Comparison of ENCODE assay signal across 13 mouse cellular contexts in genomic region chr7:128206152-128206551, GRCm38 (mm10). TPM values are rescaled to one million over a fixed set of nuclear protein-coding genes. Genes with fewer than 3 reads are reported as not detected.
DNase-seq lines count a peak whose midpoint lies in the region; ATAC-seq and TF ChIP-seq lines count a peak whose summit lies in the region.
"Had no signal": no experiment of that assay in that cellular context is flagged by ENCODE, and none has a peak within 500 bp of the region (broad histone marks: within the 10 kb centered on the region; RNA-seq: fewer than 3 reads in every experiment).

TSS of gene Cox6a2 (minus strand) at chr7:128206387.

- H3K4me3 ChIP-seq in limb, embryonic 14.5 days (replicated peaks; ENCODE audit: low read length) = no peak within 1 kb of the TSS
- H3K4me3 ChIP-seq: forebrain, embryonic 12.5 days; layer of hippocampus, adult 2 months; liver, embryonic 15.5 days had no signal

- peak in 1 of 2 experiments; percentile 16 for DNase-seq in left cerebral cortex, postnatal 14 days (ENCODE audit: low spot score in 2 of 2)
- no peak for DNase-seq in left cerebral cortex, postnatal 4 days
- DNase-seq in brain, adult 2 months (ENCODE audit: low read depth, low spot score) = peak; percentile 37
- DNase-seq in heart, adult 8-10 months (ENCODE audit: low spot score) = peak; percentile 62
- no peak for DNase-seq in limb, embryonic 14.5 days (ENCODE audit: low spot score)
- no peak for DNase-seq in right cerebral cortex, postnatal 36 days (ENCODE audit: low spot score in 2 of 2)
- no peak for DNase-seq in layer of hippocampus, postnatal 36 days
- no peak for DNase-seq in urinary bladder, postnatal 25 days (ENCODE audit: low spot score)

- H3K27ac ChIP-seq in limb, embryonic 14.5 days (replicated peaks; ENCODE audit: low read depth, low read length) = no peak within 1 kb of the TSS
- H3K27ac ChIP-seq: forebrain, embryonic 12.5 days; layer of hippocampus, adult 2 months; liver, embryonic 15.5 days had no signal

- WGBS in limb, embryonic 14.5 days = 84% methylated on average over 6 of the region's 6 CpGs

- no peak for ATAC-seq in limb, embryonic 14.5 days (ENCODE audit: low FRiP score, low read depth)
- ATAC-seq: hindbrain, embryonic 16.5 days; midbrain, embryonic 16.5 days had no signal

- H3K36me3 ChIP-seq in limb, embryonic 14.5 days (ENCODE audit: control insufficient read depth, insufficient read depth, low read length) = no peaks in the 10 kb centered on the region
- H3K36me3 ChIP-seq: forebrain, embryonic 12.5 days; liver, embryonic 15.5 days had no signal

- no peaks in the 10 kb centered on the region for H3K27me3 ChIP-seq in limb, embryonic 14.5 days (ENCODE audit: control insufficient read depth, insufficient read depth, low read length)
- H3K27me3 ChIP-seq: forebrain, embryonic 12.5 days; liver, embryonic 15.5 days had no signal

- no peak within 1 kb of the TSS for H3K4me2 ChIP-seq in limb, embryonic 14.5 days (replicated peaks; ENCODE audit: low read depth, low read length, severe bottlenecking)
- H3K4me2 ChIP-seq: forebrain, embryonic 12.5 days; liver, embryonic 15.5 days had no signal

- TF ChIP-seq POLR2A in limb, embryonic 14.5 days (IDR thresholded peaks at IDR 0.05; ENCODE audit: borderline replicate concordance, extremely low read depth, insufficient read depth, insufficient read length) = no peak

- no peak within 1 kb of the TSS for H3K9ac ChIP-seq in limb, embryonic 14.5 days (ENCODE audit: low read depth, low read length, severe bottlenecking)
- H3K9ac ChIP-seq: forebrain, embryonic 12.5 days; liver, embryonic 15.5 days had no signal

- no peaks in the 10 kb centered on the region for H3K4me1 ChIP-seq in limb, embryonic 14.5 days (ENCODE audit: control insufficient read depth, insufficient read depth, low read length)
- H3K4me1 ChIP-seq: forebrain, embryonic 12.5 days; liver, embryonic 15.5 days had no signal

- intact Hi-C loops in left cerebral cortex, postnatal 14 days (cut with DNase I) = loop anchor here (10.0 kb wide), 1 partner anchor 201 kb away; the partner anchor contains the start of gene Trim72
- intact Hi-C loops in left cerebral cortex, postnatal 4 days (cut with DNase I) = loop anchor here (5.0 kb wide), 1 partner anchor 219 kb away; no protein-coding TSS in a partner anchor

- H3K9me3 ChIP-seq in limb, embryonic 14.5 days (ENCODE audit: control insufficient read depth, low read length) = no peaks in the 10 kb centered on the region
- H3K9me3 ChIP-seq: forebrain, embryonic 12.5 days; liver, embryonic 15.5 days had no signal

RNA-seq across cellular contexts. Expression of gene Cox6a2, which starts in this region (rescaled TPM):
- total RNA-seq in left cerebral cortex, postnatal 14 days (2021) = 10 to 100 TPM; 13.5 to 17.3 TPM
- 1 to 10 TPM; 3.2 TPM for total RNA-seq in left cerebral cortex, postnatal 4 days (2021)
- 1,000 to 10,000 TPM; 2,334 to 3,880 (median 3,044) TPM for total RNA-seq in heart, adult 8-10 months (2022)
- polyA plus RNA-seq in limb, embryonic 14.5 days (2012; rRNA removed) = 53.8 and 80.3 TPM in 2 replicates
- 40.2 and 70.8 TPM in 2 replicates for polyA plus RNA-seq in limb, embryonic 14.5 days (2014; fragmentation: Nextera tagmentation; extraction: Ambion mirVana)
- total RNA-seq in layer of hippocampus, postnatal 36 days (2021) = 1 to 10 TPM; 3.4 to 3.6 TPM

Comparison
In these comparisons a context has a peak if more than half of its experiments do, and no peak if none do; other contexts are left out.
1. RNA of gene Cox6a2 (total RNA-seq): 2,334 to 3,880 TPM in heart, adult 8-10 months; 13.5 to 17.3 TPM in left cerebral cortex, postnatal 14 days, 3.4 to 3.6 TPM in layer of hippocampus, postnatal 36 days and 3.2 TPM in left cerebral cortex, postnatal 4 days; every median in the first group is over 100 times any median in the second.
2. DNase-seq: peak in brain, adult 2 months (single experiment) and heart, adult 8-10 months (single experiment); none in left cerebral cortex, postnatal 4 days (single experiment), limb, embryonic 14.5 days (single experiment), right cerebral cortex, postnatal 36 days (0 of 2), layer of hippocampus, postnatal 36 days (0 of 2) and urinary bladder, postnatal 25 days (single experiment).